8 mouse cellular contexts compared by ENCODE assay signal in genomic region chr11:120234136-120234775, GRCm38 (mm10). TPM values are rescaled to one million over a fixed set of nuclear protein-coding genes. Genes with fewer than 3 reads are reported as not detected.
DNase-seq lines count a peak whose midpoint lies in the region; ATAC-seq lines count a peak whose summit lies in the region.

No protein-coding gene starts in this region.

- WGBS in limb, embryonic 13.5 days: 0% methylated on average over 52 of the region's 52 CpGs

- H3K4me2 ChIP-seq in limb, embryonic 13.5 days (replicated peaks): peak overlapping the region; percentile 99

- DNase-seq in heart, adult 11 months: peak; percentile 97
- DNase-seq in heart, adult 8-10 months (ENCODE audit: low spot score): no peak
- peak; percentile 64 for DNase-seq in ES-CJ7 (ENCODE audit: low read depth, low spot score)
- DNase-seq in embryo, embryonic 10.5 days (ENCODE audit: low spot score): peak; percentile 80
- DNase-seq in heart, postnatal 10 days: peak; percentile 77 to 79
- peak; percentile 86 for DNase-seq in neural tube, embryonic 10.5 days (ENCODE audit: extremely low spot score, low spot score)

- ATAC-seq in limb, embryonic 13.5 days (ENCODE audit: low FRiP score, low read depth): no peak
- no peak for ATAC-seq in erythroid progenitor cell, adult 5-6 weeks (replicated peaks; ENCODE audit: low FRiP score, poor library complexity, severe bottlenecking)

- H3K4me3 ChIP-seq in limb, embryonic 13.5 days: peak overlapping the region; percentile 92

- H3K4me1 ChIP-seq in limb, embryonic 13.5 days: peaks cover 36% of the 10 kb centered on the region

- intact Hi-C loops in heart, postnatal 10 days (cut with DNase I): no loop called here

- H3K9me3 ChIP-seq in limb, embryonic 13.5 days: no peaks in the 10 kb centered on the region

- peak overlapping the region; percentile 100 for H3K9ac ChIP-seq in limb, embryonic 13.5 days

- peak overlapping the region; percentile 87 for H3K27ac ChIP-seq in limb, embryonic 13.5 days

- H3K36me3 ChIP-seq in limb, embryonic 13.5 days: 0 out of 2 replicates have a peak, but pooled peaks cover 4% of the 10 kb centered on the region

- H3K27me3 ChIP-seq in limb, embryonic 13.5 days: no peaks in the 10 kb centered on the region

RNA-seq across cellular contexts. Expression of gene Bahcc1, which starts 1.5 kb away (rescaled TPM):
- 10 to 100 TPM in 2 of 4 experiments, 1 to 10 TPM in 2; 6.2 to 12.6 (median 9.3) TPM for total RNA-seq in heart, adult 8-10 months (2022)
- total RNA-seq in heart, postnatal 10 days (2021): 10 to 100 TPM in 1 of 2 experiments, 1 to 10 TPM in 1; 8.8 to 14.1 TPM
- 12.7 and 13.8 TPM in 2 replicates for polyA plus RNA-seq in limb, embryonic 13.5 days (2015; fragmentation: Nextera tagmentation; extraction: Ambion mirVana)
- 2.5 and 2.9 TPM in 2 replicates for total RNA-seq in erythroid progenitor cell, adult 5-6 weeks (2015; ENCODE audit: low replicate concordance)
- total RNA-seq in erythroid progenitor cell, adult 5-6 weeks (2017; ENCODE audit: low replicate concordance): 1.4 TPM in 2 replicates
